Mouse (Mus musculus): Measurements from ENCODE around the gene Zbtb25. TPM values are rescaled to one million over a fixed set of nuclear protein-coding genes. Genes with fewer than 3 reads are reported as not detected.

Gene Zbtb25
- total RNA-seq, 2 experiments from 2014 or later, result 5.2 to 5.8 TPM

DNA sequence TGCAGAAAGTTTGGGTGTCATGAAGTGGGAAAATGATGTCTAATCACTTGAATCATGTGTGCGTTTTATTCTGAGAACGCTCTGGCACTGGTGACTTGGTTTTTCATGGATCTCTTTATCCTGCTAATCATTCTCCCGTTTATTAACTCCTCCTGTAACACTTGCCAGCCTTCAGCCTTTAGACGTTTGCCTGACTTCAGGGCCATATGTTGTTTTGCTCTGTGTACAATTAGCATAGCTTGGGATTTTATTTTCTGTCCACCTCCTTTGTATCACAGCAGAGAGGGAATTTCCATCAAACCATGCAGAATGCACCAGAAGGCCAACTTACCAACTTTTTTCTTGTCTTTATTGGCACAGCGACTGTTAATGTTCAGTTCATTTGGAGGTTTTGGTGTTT lies 71.6 kb downstream of the Zbtb25 start:
- no peak for DNase-seq

Other genes starting within 250 kb of the Zbtb25 start
- gene Esr2, start 192.3 kb downstream of the Zbtb25 start, total RNA-seq (2021), result not detected
- gene Tex21, start 122.9 kb downstream of the Zbtb25 start, total RNA-seq (2021), result not detected
- gene Mthfd1, start 114.3 kb downstream of the Zbtb25 start, total RNA-seq (2021), result 10 to 100 TPM; 25.6 to 27.9 TPM
- gene Akap5, start 44.7 kb downstream of the Zbtb25 start, total RNA-seq (2021), result under 1 TPM; 0.46 to 0.52 TPM
- 1 to 10 TPM; 2.9 to 3.0 TPM for gene Zbtb1, start 664 bp upstream of the Zbtb25 start, total RNA-seq (2021)
- gene Hspa2, start 34.6 kb upstream of the Zbtb25 start, total RNA-seq (2021), result 1 to 10 TPM; 5.4 to 6.2 TPM
- under 1 TPM in 1 of 2 experiments, not detected in 1; 0.18 TPM for gene Ppp1r36, start 47.9 kb upstream of the Zbtb25 start, total RNA-seq (2021)
- gene Plekhg3, start 161.3 kb upstream of the Zbtb25 start, total RNA-seq (2021), result 10 to 100 TPM; 10.6 to 11.4 TPM